Mouse (Mus musculus) large intestine, adult 2 months (tissue): ENCODE measurements around the gene Elmo2. TPM values are rescaled to one million over a fixed set of nuclear protein-coding genes. Genes with fewer than 3 reads are reported as not detected.

Experiments used
- DNase-seq: peaks from one replicate; pipeline ENCODE4 v3.0.0-alpha.2; 2012; ENCODE audit warnings: low read depth, low spot score
- WGBS: fragments of 180-500 bp; shearing (Covaris S2); methylation state at CpG from one replicate; pipeline ENCODE4 v1.1.7; 2018; 5-methylcytosine and 5-hydroxymethylcytosine counted together
- polyA plus RNA-seq: library from polyadenylated mRNA; depleted of rRNA; stranded (reverse); fragments of >200 nt; gene quantifications from 2 replicates; pipeline ENCODE4 v1.2.3, GENCODE M21; 2012; rRNA removed

Gene Elmo2
- 39.4 and 57.0 TPM in 2 replicates for polyA plus RNA-seq

GRCm38 (mm10) chr2:165326304-165327190 lies at the start of gene Elmo2:
TSS of gene Elmo2 (minus strand) at chr2:165326479.
- WGBS = under 1% methylated on average over 55 of the region's 55 CpGs
- peak; percentile 86 for DNase-seq

- WGBS = 86% methylated on average over 4 of the region's 4 CpGs
- DNase-seq = no peak
Measured at GRCm38 (mm10) chr2:165376001-165376400, 49.7 kb upstream of the Elmo2 start.

DNA sequence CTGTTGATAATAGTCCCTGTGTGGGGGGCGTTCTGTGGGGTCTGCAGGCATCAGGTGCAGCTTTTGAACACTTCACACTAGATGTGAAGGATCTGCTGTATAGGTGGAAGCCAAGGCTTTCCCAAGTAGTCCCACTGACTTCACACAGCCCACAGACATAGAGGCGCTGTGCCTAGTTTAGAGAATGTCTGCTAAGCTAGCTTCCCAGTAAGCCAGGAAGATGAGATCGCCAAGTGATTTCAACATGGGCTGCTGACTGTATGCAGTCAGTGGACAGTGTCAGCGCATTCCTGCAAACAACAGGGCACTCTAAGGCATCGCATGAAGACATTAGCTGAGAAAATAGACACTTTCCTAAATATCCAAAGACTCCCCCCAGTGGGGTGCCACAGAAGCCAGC lies 49.2 kb upstream of the Elmo2 start:
- no peak for DNase-seq
- WGBS = 87% methylated on average over 5 of the region's 5 CpGs

DNA sequence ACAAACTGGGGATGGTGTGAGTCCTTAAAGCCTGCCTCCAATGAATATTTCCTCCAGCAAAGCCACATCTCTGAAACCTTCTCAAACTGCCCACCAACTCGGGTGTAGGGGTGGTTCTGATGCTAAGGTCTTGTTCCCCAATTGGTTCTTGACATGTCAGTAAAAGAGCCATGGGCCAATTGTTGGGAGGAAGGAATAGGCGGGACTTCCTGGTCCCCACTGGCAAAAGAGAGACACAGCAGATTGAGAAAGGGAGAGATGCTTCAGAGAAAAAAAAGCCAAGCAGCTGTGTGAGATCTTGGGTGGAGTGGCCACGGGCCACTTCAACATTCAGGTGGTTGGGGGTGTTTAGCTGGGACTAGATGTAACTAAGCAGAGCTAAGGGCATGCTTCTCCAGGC lies 44.8 kb upstream of the Elmo2 start:
- WGBS = 25% methylated on average over 3 of the region's 3 CpGs
- no peak for DNase-seq

GRCm38 (mm10) chr2:165370348-165370747 lies 44.1 kb upstream of the Elmo2 start:
- WGBS = 70% methylated on average over 3 of the region's 3 CpGs
- no peak for DNase-seq

- 8% methylated on average over 27 of the region's 27 CpGs for WGBS
Measured at GRCm38 (mm10) chr2:165368496-165368895, 42.2 kb upstream of the Elmo2 start, which contains the start of gene Zfp663. TSS of gene Zfp663 (minus strand) at chr2:165368729.

DNA sequence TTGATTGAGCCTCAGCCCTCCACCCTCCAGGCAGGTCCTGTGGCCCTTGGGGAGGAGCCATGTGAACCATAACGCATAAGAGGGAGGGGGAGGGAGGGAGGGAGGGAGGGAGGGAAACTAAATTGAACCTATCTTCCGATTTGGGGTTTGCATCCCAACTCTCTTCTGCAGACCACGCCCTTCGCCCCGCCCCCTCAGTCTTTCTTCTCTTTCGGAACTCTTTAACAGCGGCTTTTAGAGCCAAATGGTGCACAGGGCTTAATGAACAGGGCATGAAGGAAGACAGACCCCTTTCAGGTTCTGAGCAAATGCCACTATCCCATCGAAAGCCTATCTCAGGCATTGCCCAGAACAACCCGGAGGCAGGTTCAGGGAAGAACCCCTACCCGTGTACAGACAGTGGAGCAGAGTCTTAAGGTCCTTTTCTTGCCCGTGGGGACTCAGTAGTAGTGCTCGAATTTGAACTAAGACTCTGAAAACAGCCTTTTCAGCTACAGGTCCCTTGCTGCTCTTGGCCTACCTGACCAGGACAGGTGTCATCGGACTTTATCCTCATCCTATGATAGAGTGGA lies 41.7 kb upstream of the Elmo2 start:
- DNase-seq = no peak
- WGBS = 6% methylated on average over 13 of the region's 13 CpGs

More at GRCm38 (mm10) chr2:165368496-165368895, 42.2 kb upstream of the Elmo2 start, which contains the start of gene Zfp663:
- DNase-seq = no peak

DNA sequence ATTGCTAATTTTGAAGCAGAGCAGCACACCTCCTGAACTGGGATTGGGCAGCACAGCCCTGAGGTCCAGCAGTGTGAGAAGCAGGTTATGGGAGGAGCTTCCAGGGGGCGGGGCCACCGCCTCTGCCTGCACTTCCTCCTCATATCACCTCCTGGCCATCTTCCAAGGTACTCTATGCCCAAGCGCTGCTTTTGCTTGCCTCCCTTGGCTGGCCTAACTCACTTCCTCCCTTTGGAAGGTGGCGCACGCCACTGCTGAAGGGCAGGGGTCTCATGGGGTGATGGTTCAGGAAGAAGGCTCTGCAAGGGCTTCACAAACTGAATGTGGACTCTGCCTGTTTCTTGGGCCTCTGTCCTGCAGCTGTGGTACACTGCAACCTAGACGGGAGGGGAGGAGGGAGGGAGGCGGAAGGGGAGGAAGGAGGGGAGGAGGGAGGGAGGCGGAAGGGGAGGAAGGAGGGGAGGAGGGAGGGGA lies 40.8 kb upstream of the Elmo2 start:
- DNase-seq = peak; percentile 81
- 1% methylated on average over 6 of the region's 8 CpGs for WGBS

GRCm38 (mm10) chr2:165364334-165365091 lies 38.2 kb upstream of the Elmo2 start:
- no peak for DNase-seq
- WGBS = 9% methylated on average over 21 of the region's 21 CpGs

DNA sequence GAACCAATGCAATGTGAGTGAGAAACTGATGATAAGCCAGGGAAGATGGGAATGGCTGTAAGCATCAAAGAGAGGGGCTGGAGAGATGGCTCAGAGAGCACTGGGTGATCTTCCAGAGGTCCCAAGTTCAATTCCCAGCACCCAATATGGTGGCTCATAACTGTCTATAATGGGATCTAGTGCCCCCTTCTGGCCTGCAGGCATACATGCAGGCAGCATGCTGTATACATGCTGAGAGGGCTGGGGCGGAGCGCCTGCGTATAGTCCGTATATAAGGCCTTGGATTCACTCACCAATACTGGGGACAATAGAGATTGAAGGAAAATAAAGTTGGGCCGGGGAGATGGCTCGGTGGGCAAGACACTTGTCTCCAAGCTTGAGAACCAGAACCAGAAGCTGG lies 37.0 kb upstream of the Elmo2 start:
- DNase-seq = no peak
- 87% methylated on average over 6 of the region's 6 CpGs for WGBS

DNA sequence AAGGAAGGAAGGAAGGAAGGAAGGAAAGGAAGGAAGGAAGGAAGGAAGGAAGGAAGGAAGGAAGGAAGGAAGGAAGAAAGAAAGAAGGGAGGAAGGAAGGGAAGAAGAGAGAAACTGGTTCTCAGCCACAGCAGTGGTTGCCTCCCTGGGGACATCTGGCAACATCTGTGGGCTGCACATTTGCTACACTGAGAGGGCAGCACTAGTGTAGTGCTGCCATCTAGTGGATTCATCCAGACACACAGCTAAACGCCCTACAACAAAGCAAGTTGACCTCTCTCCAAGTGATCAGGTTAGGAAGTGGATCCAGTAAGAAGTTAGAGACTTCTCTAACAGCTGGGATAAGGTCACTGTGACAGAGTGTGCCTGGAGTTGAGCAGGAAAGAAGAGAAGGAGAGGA lies 34.6 kb upstream of the Elmo2 start:
- DNase-seq = no peak
- 3% methylated on average over 1 of the region's 1 CpGs for WGBS

GRCm38 (mm10) chr2:165351828-165352513 lies 25.7 kb upstream of the Elmo2 start:
- WGBS = 92% methylated on average over 20 of the region's 20 CpGs
- DNase-seq = no peak

GRCm38 (mm10) chr2:165349466-165349865 lies 23.2 kb upstream of the Elmo2 start:
- no peak for DNase-seq
- 35% methylated on average over 8 of the region's 8 CpGs for WGBS

- no peak for DNase-seq
- WGBS = 86% methylated on average over 5 of the region's 5 CpGs
Measured at GRCm38 (mm10) chr2:165346180-165346579, 19.9 kb upstream of the Elmo2 start.

DNA sequence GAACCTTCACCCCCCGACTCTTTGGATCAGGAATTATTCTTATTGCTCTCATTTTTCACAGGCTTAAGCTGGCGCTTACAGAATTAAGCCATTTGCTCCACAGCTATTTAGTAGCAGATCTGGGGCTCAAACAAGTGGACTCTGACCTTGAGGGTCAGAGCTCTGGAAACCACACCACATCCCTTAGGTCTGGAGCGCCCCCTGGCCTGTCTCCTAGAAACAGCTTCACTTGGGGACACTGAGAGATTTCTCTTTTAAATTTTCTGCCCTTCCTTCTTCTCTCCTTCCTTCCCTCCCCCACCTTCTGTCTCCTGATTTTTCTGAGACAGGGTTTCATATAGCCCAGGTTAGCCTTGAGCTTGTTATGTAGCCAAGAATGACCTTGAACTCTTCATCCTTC lies 10.9 kb upstream of the Elmo2 start:
- 30% methylated on average over 3 of the region's 3 CpGs for WGBS

DNA sequence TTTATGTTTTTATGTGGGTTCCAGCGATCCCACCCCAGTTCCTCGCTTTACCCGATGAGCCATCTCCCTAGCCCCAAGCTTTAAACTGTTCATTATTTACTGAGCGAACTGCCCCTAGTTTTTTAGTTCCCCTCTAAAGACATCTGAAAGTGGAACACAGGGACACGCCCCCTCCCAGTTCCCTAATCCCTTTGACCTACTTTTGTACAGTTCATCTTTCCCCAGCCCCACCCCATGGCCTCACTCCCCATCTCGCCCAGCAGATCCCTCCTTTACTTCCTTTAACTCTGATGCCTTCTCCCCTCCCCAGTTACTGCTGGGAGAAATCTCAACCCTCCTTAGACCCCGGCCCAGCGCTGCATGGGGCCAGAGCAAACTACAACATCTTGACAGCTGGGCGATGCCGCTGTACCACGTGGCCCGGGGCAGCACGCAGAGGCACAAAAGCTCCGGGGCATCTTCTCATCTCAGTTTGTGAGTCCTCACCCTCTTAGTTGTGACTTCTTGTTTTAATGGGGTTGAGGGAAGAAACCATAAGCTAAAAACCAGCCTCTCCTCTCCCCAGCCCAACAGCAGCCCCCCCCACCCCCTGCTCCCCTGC lies 6.4 kb upstream of the Elmo2 start:
- WGBS = 43% methylated on average over 14 of the region's 14 CpGs
- no peak for DNase-seq

More for the DNA sequence above, 10.9 kb upstream of the Elmo2 start:
- no peak for DNase-seq

DNA sequence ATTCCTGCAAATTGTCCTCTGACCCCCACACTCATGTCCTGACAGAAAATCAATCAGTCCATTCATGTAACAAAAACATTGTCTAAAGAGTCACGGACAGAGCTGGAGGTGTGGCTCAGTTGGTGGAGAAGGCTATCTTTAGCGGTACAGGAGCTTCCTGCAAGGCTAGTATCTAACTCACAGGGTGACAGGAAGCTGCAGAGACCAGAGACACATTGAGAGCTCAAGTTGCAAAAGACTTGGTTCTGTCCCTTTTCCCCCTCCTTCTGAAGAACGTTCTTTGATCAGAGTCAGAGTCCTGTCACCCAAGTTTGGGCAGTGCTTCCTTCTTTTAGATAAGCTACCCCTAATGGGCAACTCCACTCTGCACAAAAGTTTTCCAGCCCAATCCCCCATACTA lies 3.4 kb upstream of the Elmo2 start:
- no peak for DNase-seq
- WGBS = 21% methylated on average over 3 of the region's 3 CpGs

GRCm38 (mm10) chr2:165328746-165329145 lies 2.5 kb upstream of the Elmo2 start:
- 73% methylated on average over 5 of the region's 5 CpGs for WGBS
- no peak for DNase-seq

- no peak for DNase-seq
- WGBS = 45% methylated on average over 7 of the region's 7 CpGs
Measured at GRCm38 (mm10) chr2:165327386-165327785, 1.1 kb upstream of the Elmo2 start.
